In the genomic region with DNA sequence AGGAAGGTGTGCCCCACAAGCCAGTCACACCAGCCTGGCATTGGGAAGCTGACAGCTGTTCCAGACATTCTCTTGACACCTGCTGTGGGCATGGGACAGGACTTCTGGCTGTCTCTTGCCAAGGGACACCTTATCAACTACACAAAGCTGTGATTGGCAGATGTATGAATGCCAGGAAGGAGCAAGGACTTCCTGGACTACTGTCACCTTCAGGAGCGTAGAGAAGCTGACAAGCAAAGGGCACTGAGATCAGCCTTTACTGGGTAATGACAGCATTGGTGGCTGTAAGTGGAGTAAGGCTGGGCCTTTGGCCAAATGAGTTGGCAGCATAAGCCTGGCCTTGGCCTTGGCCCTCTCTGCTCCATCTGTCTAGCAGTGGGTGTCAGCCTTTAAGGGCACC, we compare ENCODE assay signal across 10 mouse cellular contexts. TPM values are rescaled to one million over a fixed set of nuclear protein-coding genes. Genes with fewer than 3 reads are reported as not detected.
DNase-seq lines count a peak whose midpoint lies in the region; ATAC-seq and TF ChIP-seq lines count a peak whose summit lies in the region.
"Had no signal": no experiment of that assay in that cellular context is flagged by ENCODE, and none has a peak within 500 bp of the region (broad histone marks: within the 10 kb centered on the region; RNA-seq: fewer than 3 reads in every experiment).

No protein-coding gene starts in this region.

- DNase-seq in liver, adult 2 months (ENCODE audit: extremely low read depth, low read depth, low spot score) = peak; percentile 72
- no peak for DNase-seq in liver
- peak; percentile 95 for DNase-seq in brain, adult 2 months (ENCODE audit: low read depth, low spot score)
- DNase-seq in heart, postnatal 4 days = peak; percentile 84
- DNase-seq in layer of hippocampus, adult 9-11 months = no peak
- no peak for DNase-seq in lung, postnatal 14 days

- no peak overlapping the region for H3K4me2 ChIP-seq in forebrain, embryonic 16.5 days (ENCODE audit: low read length)
- H3K4me2 ChIP-seq: limb, embryonic 13.5 days; midbrain, embryonic 12.5 days had no signal

- TF ChIP-seq POLR2A in liver, adult 2 months (IDR thresholded peaks at IDR 0.05; ENCODE audit: extremely low read depth, insufficient read depth, low read length) = no peak

- H3K36me3 ChIP-seq in liver, adult 2 months (ENCODE audit: control insufficient read depth, insufficient read depth, low read length) = no peaks in the 10 kb centered on the region
- H3K36me3 ChIP-seq in forebrain, embryonic 16.5 days (ENCODE audit: control insufficient read depth, insufficient read depth) = no peaks in the 10 kb centered on the region
- H3K36me3 ChIP-seq: limb, embryonic 13.5 days; midbrain, embryonic 12.5 days had no signal

- peaks cover 6% of the 10 kb centered on the region for H3K4me1 ChIP-seq in liver, adult 2 months (ENCODE audit: control insufficient read depth, insufficient read depth, low read length)
- peaks cover 6% of the 10 kb centered on the region for H3K4me1 ChIP-seq in forebrain, embryonic 16.5 days (replicated peaks; ENCODE audit: control insufficient read depth, insufficient read depth, low read length)
- H3K4me1 ChIP-seq: limb, embryonic 13.5 days; midbrain, embryonic 12.5 days had no signal

- no peak overlapping the region for H3K27ac ChIP-seq in liver, adult 2 months (replicated peaks; ENCODE audit: insufficient read depth, low read depth, low read length)
- H3K27ac ChIP-seq in forebrain, embryonic 16.5 days (ENCODE audit: low read length) = peak overlapping the region; percentile 41
- H3K27ac ChIP-seq: limb, embryonic 13.5 days; midbrain, embryonic 12.5 days had no signal

- peak; percentile 96 for ATAC-seq in forebrain, embryonic 16.5 days
- no peak for ATAC-seq in erythroid progenitor cell, adult 5-6 weeks (replicated peaks; ENCODE audit: low FRiP score, poor library complexity, severe bottlenecking)

- TF ChIP-seq CTCF in liver, adult 2 months (IDR thresholded peaks at IDR 0.05; ENCODE audit: low read depth, low read length) = no peak

- no peaks in the 10 kb centered on the region for H3K9me3 ChIP-seq in forebrain, embryonic 16.5 days (ENCODE audit: control insufficient read depth, low read length)
- H3K9me3 ChIP-seq: limb, embryonic 13.5 days; midbrain, embryonic 12.5 days had no signal

- no peak overlapping the region for H3K4me3 ChIP-seq in liver, adult 2 months (ENCODE audit: insufficient read depth, low read depth, low read length)
- H3K4me3 ChIP-seq in forebrain, embryonic 16.5 days (replicated peaks; ENCODE audit: low read length) = no peak overlapping the region
- H3K4me3 ChIP-seq: limb, embryonic 13.5 days; midbrain, embryonic 12.5 days had no signal

- no peaks in the 10 kb centered on the region for H3K27me3 ChIP-seq in liver, adult 2 months (ENCODE audit: control insufficient read depth, insufficient read depth, low read length)
- no peaks in the 10 kb centered on the region for H3K27me3 ChIP-seq in forebrain, embryonic 16.5 days (replicated peaks; ENCODE audit: control insufficient read depth, insufficient read depth, low read length)
- H3K27me3 ChIP-seq: limb, embryonic 13.5 days; midbrain, embryonic 12.5 days had no signal

- 3% methylated on average over 1 of the region's 1 CpGs for WGBS in liver, adult 2 months
- 22% methylated on average over 1 of the region's 1 CpGs for WGBS in forebrain, embryonic 16.5 days

- no peaks in the 10 kb centered on the region for H3K79me2 ChIP-seq in liver, adult 2 months (ENCODE audit: control insufficient read depth, insufficient read depth, low read length)

- no peak overlapping the region for H3K9ac ChIP-seq in liver, adult 2 months (ENCODE audit: low read depth, low read length)
- H3K9ac ChIP-seq in forebrain, embryonic 16.5 days (replicated peaks; ENCODE audit: low read depth, low read length) = no peak overlapping the region
- H3K9ac ChIP-seq: limb, embryonic 13.5 days; midbrain, embryonic 12.5 days had no signal

RNA-seq across cellular contexts. Expression of gene Plppr1, which starts 17.4 kb away (rescaled TPM):
- total RNA-seq in liver, adult 2 months (2014; rRNA removed) = under 0.01 and 0.34 TPM in 2 replicates
- 0.11 TPM in 1 of 2 replicates, not detected in the other for polyA plus RNA-seq in liver, adult 2 months (2012; rRNA removed)
- polyA plus RNA-seq in forebrain, embryonic 16.5 days (2015; fragmentation: Nextera tagmentation; extraction: Ambion mirVana) = 59.8 and 60.2 TPM in 2 replicates
- 1 to 10 TPM; 4.0 to 4.4 TPM for total RNA-seq in heart, postnatal 4 days (2021)
- not detected in 2 replicates for total RNA-seq in erythroid progenitor cell, adult 5-6 weeks (2015; ENCODE audit: low replicate concordance)
- not detected in 2 replicates for total RNA-seq in erythroid progenitor cell, adult 5-6 weeks (2017; ENCODE audit: low replicate concordance)

Comparison
In these comparisons a context has a peak if more than half of its experiments do, and no peak if none do; other contexts are left out.
1. DNase-seq: peak in liver, adult 2 months (single experiment), brain, adult 2 months (single experiment) and heart, postnatal 4 days (single experiment); none in liver (single experiment), layer of hippocampus, adult 9-11 months (single experiment) and lung, postnatal 14 days (single experiment).